ENCODE assay signal across 14 mouse cellular contexts in the genomic region with DNA sequence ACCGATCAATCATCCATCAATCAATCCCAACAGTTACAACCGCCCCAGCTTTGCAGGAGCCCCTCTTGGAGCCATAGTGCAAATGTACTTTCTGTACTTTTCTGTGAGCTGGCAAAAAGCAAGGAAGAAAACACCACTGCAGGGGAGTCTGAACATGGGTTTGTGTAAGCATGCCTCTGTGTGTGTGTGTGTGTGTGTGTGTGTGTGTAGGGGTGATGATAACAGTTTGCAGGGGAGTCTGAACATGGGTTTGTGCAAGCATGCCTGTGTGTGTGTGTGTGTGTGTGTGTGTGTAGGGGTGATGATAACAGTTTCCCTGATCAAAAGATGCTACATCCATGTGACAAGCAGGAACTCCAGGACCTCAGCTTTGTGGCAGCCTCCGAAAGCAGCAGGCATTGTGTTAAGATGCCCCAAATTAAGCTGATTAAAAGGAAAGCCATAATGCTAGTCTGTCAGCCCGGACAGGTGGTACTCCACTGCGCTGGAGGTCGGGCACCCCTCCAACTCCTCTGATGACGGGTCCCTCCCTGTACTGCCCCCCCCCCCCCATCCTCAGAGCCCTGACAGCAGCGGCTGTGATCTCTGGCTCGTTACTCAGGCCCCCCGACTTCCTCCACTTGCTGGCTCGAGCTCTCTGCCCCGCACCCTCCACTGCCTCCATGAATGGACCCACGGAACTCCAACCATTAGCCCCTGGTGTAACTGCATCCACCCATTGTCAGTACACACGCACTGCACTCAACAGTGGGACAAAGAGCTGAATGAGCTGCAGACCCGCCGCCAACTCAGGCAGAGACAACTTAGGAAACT. TPM values are rescaled to one million over a fixed set of nuclear protein-coding genes. Genes with fewer than 3 reads are reported as not detected.
DNase-seq lines count a peak whose midpoint lies in the region; ATAC-seq and TF ChIP-seq lines count a peak whose summit lies in the region.
"Had no signal": no experiment of that assay in that cellular context is flagged by ENCODE, and none has a peak within 500 bp of the region (broad histone marks: within the 10 kb centered on the region; RNA-seq: fewer than 3 reads in every experiment).

No protein-coding gene starts in this region.

- H3K9ac ChIP-seq in hindbrain, embryonic 15.5 days, result no peak overlapping the region
- no peak overlapping the region for H3K9ac ChIP-seq in neural tube, embryonic 14.5 days (replicated peaks; ENCODE audit: low read depth, low read length)
- H3K9ac ChIP-seq: liver, embryonic 12.5 days had no signal

- DNase-seq in layer of hippocampus, postnatal 10 days (ENCODE audit: low spot score in 2 of 2), result peak; percentile 30 to 46
- DNase-seq in layer of hippocampus, adult 2 months (ENCODE audit: low spot score in 2 of 2), result no peak
- DNase-seq in forebrain, embryonic 10.5 days (ENCODE audit: extremely low spot score, low spot score), result no peak
- no peak for DNase-seq in left cerebral cortex, adult 9 months (ENCODE audit: low spot score in 2 of 2)
- DNase-seq in adipocyte (ENCODE audit: low spot score), result no peak
- DNase-seq in frontal cortex, postnatal 25 days (ENCODE audit: low spot score in 2 of 2), result no peak
- DNase-seq: adrenal gland, postnatal 14 days; gastrocnemius, postnatal 36 days; heart, postnatal 10 days; lung, postnatal 4 days; thymus, adult 2 months had no signal

- H3K4me3 ChIP-seq in layer of hippocampus, adult 2 months, result no peak overlapping the region
- H3K4me3 ChIP-seq in forebrain, embryonic 10.5 days, result no peak overlapping the region; the same call in 1 of the 2 replicates
- H3K4me3 ChIP-seq in hindbrain, embryonic 15.5 days, result peak overlapping the region; percentile 18; the same call in 1 of the 2 replicates
- no peak overlapping the region for H3K4me3 ChIP-seq in neural tube, embryonic 14.5 days (ENCODE audit: low read depth, low read length)
- H3K4me3 ChIP-seq: liver, embryonic 12.5 days had no signal

- H3K36me3 ChIP-seq in forebrain, embryonic 10.5 days (replicated peaks), result peaks cover 100% of the 10 kb centered on the region
- no peaks in the 10 kb centered on the region for H3K36me3 ChIP-seq in hindbrain, embryonic 15.5 days
- H3K36me3 ChIP-seq in neural tube, embryonic 14.5 days (ENCODE audit: control insufficient read depth, insufficient read depth, low read length), result no peaks in the 10 kb centered on the region

- 54% methylated on average over 16 of the region's 16 CpGs for WGBS in forebrain, embryonic 10.5 days
- WGBS in hindbrain, embryonic 15.5 days, result 35% methylated on average over 15 of the region's 16 CpGs
- WGBS in neural tube, embryonic 14.5 days, result 47% methylated on average over 13 of the region's 16 CpGs

- H3K27me3 ChIP-seq in forebrain, embryonic 10.5 days (ENCODE audit: poor library complexity, severe bottlenecking), result no peaks in the 10 kb centered on the region
- H3K27me3 ChIP-seq in hindbrain, embryonic 15.5 days, result no peaks in the 10 kb centered on the region
- no peaks in the 10 kb centered on the region for H3K27me3 ChIP-seq in neural tube, embryonic 14.5 days (ENCODE audit: control insufficient read depth, insufficient read depth, low read length)
- H3K27me3 ChIP-seq: liver, embryonic 12.5 days had no signal

- H3K9me3 ChIP-seq in forebrain, embryonic 10.5 days, result no peaks in the 10 kb centered on the region
- H3K9me3 ChIP-seq in hindbrain, embryonic 15.5 days, result no peaks in the 10 kb centered on the region
- no peaks in the 10 kb centered on the region for H3K9me3 ChIP-seq in neural tube, embryonic 14.5 days (ENCODE audit: control insufficient read depth, low read length)
- H3K9me3 ChIP-seq: liver, embryonic 12.5 days had no signal

- H3K4me1 ChIP-seq in forebrain, embryonic 10.5 days, result peaks cover 28% of the 10 kb centered on the region
- peaks cover 25% of the 10 kb centered on the region for H3K4me1 ChIP-seq in hindbrain, embryonic 15.5 days (replicated peaks)
- no peaks in the 10 kb centered on the region for H3K4me1 ChIP-seq in neural tube, embryonic 14.5 days (ENCODE audit: control insufficient read depth, insufficient read depth, low read length)
- H3K4me1 ChIP-seq: liver, embryonic 12.5 days had no signal

- H3K4me2 ChIP-seq in hindbrain, embryonic 15.5 days, result peak overlapping the region; percentile 48
- H3K4me2 ChIP-seq in neural tube, embryonic 14.5 days (ENCODE audit: low read depth, low read length), result peak overlapping the region; percentile 19; the same call in 1 of the 2 replicates
- H3K4me2 ChIP-seq: liver, embryonic 12.5 days had no signal

- no peak overlapping the region for H3K27ac ChIP-seq in layer of hippocampus, adult 2 months
- H3K27ac ChIP-seq in forebrain, embryonic 10.5 days, result peak overlapping the region; percentile 70
- H3K27ac ChIP-seq in hindbrain, embryonic 15.5 days (replicated peaks), result no peak overlapping the region
- H3K27ac ChIP-seq in neural tube, embryonic 14.5 days (ENCODE audit: low read depth, low read length), result no peak overlapping the region
- H3K27ac ChIP-seq: liver, embryonic 12.5 days had no signal

- peak; percentile 90 for ATAC-seq in hindbrain, embryonic 15.5 days (ENCODE audit: low FRiP score, low read depth)
- peak; percentile 86 for ATAC-seq in neural tube, embryonic 14.5 days (ENCODE audit: low read depth)
- ATAC-seq: liver, embryonic 12.5 days had no signal

- TF ChIP-seq CTCF in layer of hippocampus, adult 2 months (conservative IDR thresholded peaks at IDR 0.05), result no peak

RNA-seq across cellular contexts. Expression of a gene that starts 18.4 kb away (rescaled TPM):
- 100 to 1,000 TPM; 190 to 200 TPM for total RNA-seq in layer of hippocampus, postnatal 10 days (2021)
- total RNA-seq in layer of hippocampus, adult 2 months (2021), result 100 to 1,000 TPM; 116 to 142 TPM
- 997 and 1,058 TPM in 2 replicates for polyA plus RNA-seq in forebrain, embryonic 10.5 days (2016; fragmentation: Nextera tagmentation; extraction: Ambion mirVana)
- 288 and 507 TPM in 2 replicates for polyA plus RNA-seq in hindbrain, embryonic 15.5 days (2015; fragmentation: Nextera tagmentation; extraction: Ambion mirVana)
- polyA plus RNA-seq in neural tube, embryonic 14.5 days (2014; fragmentation: Nextera tagmentation; extraction: Ambion mirVana), result 78.2 and 110 TPM in 2 replicates

RNA-seq across cellular contexts. Expression of a gene that starts 24.3 kb away (rescaled TPM):
- total RNA-seq in layer of hippocampus, postnatal 10 days (2021), result 10 to 100 TPM; 29.3 to 30.3 TPM
- 10 to 100 TPM; 25.6 to 27.3 TPM for total RNA-seq in layer of hippocampus, adult 2 months (2021)
- polyA plus RNA-seq in forebrain, embryonic 10.5 days (2016; fragmentation: Nextera tagmentation; extraction: Ambion mirVana), result 7.1 and 7.3 TPM in 2 replicates
- polyA plus RNA-seq in hindbrain, embryonic 15.5 days (2015; fragmentation: Nextera tagmentation; extraction: Ambion mirVana), result 6.1 and 8.5 TPM in 2 replicates
- polyA plus RNA-seq in neural tube, embryonic 14.5 days (2014; fragmentation: Nextera tagmentation; extraction: Ambion mirVana), result 4.2 and 6.7 TPM in 2 replicates

Comparison
In these comparisons a context has a peak if more than half of its experiments do, and no peak if none do; other contexts are left out.
1. DNase-seq: peak in layer of hippocampus, postnatal 10 days (2 of 2); none in layer of hippocampus, adult 2 months (0 of 2), forebrain, embryonic 10.5 days (single experiment), left cerebral cortex, adult 9 months (0 of 2), adipocyte (single experiment) and frontal cortex, postnatal 25 days (0 of 2).